Mouse (Mus musculus): Measurements from ENCODE around the gene Jmjd1c. TPM values are rescaled to one million over a fixed set of nuclear protein-coding genes. Genes with fewer than 3 reads are reported as not detected.
A peak's percentile ranks its signal among the peaks of the same experiment; 100 is the strongest.

Gene Jmjd1c
- polyA plus RNA-seq, 1 experiment from 2014 or later: 42.4 TPM

DNA sequence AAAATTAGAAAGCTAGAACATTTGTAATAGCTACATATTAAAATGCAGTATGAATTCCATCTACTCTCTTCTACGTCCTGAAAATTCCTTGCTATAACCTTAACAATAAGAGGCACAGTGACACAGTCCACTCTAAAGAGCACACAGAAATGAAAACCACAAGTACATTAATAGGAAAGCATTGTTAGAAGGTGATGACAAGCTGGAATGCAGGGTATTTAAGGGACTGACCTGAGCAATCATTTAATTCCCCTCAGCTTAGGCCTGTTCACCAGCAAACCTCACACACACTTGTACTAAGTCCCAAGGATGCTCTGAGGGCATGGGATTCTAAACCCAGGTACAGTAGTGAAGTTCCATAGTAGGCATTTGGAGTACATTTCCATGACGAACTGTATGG lies 186.6 kb downstream of the Jmjd1c start:
- Histone ChIP-seq H3K4me2 (ENCODE audit: low read length) (peak overlapping the region; percentile 52), H3K9me3 (ENCODE audit: control insufficient read depth, low read length) (no peaks in the 10 kb centered on the region), H3K27ac (replicated peaks in 1 of 2; ENCODE audit: control insufficient read depth in 1 of 2, insufficient read depth in 1 of 2, low read depth in 2 of 2, low read length in 2 of 2) (0 out of 4 replicates have a peak overlapping the region, but pooled peaks of 1 of the 2 experiments have one; percentile 70), H3K9ac (ENCODE audit: low read length) (no peak overlapping the region; the same call in 1 of the 2 replicates), H3K4me1 (ENCODE audit: control insufficient read depth in 2 of 2, insufficient read depth in 2 of 2, low read length in 2 of 2) (peaks cover 20 to 33% of the 10 kb centered on the region in 2 experiments), H3K27me3 (ENCODE audit: control insufficient read depth, insufficient read depth, low read length) (no peaks in the 10 kb centered on the region), H3K36me3 (ENCODE audit: control insufficient read depth, insufficient read depth, low read length) (no peaks in the 10 kb centered on the region), H3K4me3 (ENCODE audit: control insufficient read depth in 1 of 2, insufficient read depth in 1 of 2, low read depth in 1 of 2, low read length in 2 of 2) (no peak overlapping the region)
- ATAC-seq (ENCODE audit: insufficient number of reproducible peaks, insufficient read depth, low FRiP score, low read depth): no peak
- WGBS: 44% methylated on average over 2 of the region's 2 CpGs

GRCm38 (mm10) chr10:67283516-67283915 lies 187.6 kb downstream of the Jmjd1c start:
- Histone ChIP-seq H3K4me1 (ENCODE audit: control insufficient read depth in 2 of 2, insufficient read depth in 2 of 2, low read length in 2 of 2) (peaks cover 22 to 40% of the 10 kb centered on the region in 2 experiments), H3K36me3 (ENCODE audit: control insufficient read depth, insufficient read depth, low read length) (no peaks in the 10 kb centered on the region), H3K4me2 (ENCODE audit: low read length) (peak overlapping the region; percentile 92), H3K9me3 (ENCODE audit: control insufficient read depth, low read length) (no peaks in the 10 kb centered on the region), H3K27ac (replicated peaks in 1 of 2; ENCODE audit: control insufficient read depth in 1 of 2, insufficient read depth in 1 of 2, low read depth in 2 of 2, low read length in 2 of 2) (no peak overlapping the region), H3K4me3 (ENCODE audit: control insufficient read depth in 1 of 2, insufficient read depth in 1 of 2, low read depth in 1 of 2, low read length in 2 of 2) (peak overlapping the region in 1 of 2 experiments; percentile 92; a peak in 1 of 4 replicates), H3K27me3 (ENCODE audit: control insufficient read depth, insufficient read depth, low read length) (no peaks in the 10 kb centered on the region), H3K9ac (ENCODE audit: low read length) (peak overlapping the region; percentile 96)
- WGBS: 77% methylated on average over 9 of the region's 9 CpGs
- no peak for ATAC-seq (ENCODE audit: insufficient number of reproducible peaks, insufficient read depth, low FRiP score, low read depth)

DNA sequence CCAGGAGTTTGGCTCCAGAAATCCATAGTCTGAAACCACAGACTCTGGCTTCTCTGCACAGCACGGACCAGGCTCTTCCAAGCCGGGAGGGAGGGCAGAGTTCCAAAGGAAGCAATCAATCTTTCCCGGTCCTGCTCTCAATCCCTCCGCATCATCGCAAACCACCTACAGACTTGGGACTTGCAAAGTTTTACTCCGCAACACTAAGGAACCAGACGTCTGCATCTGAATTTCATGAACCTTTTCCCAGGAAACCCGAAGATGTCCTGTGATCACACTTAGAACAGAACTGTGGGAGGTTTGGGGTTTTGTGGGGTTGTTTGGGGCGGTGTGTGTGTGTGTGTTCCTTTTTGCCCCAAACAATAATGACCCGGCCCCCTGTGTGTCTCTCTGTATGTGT lies 188.4 kb downstream of the Jmjd1c start:
- no peaks in the 10 kb centered on the region for H3K9me3 ChIP-seq (ENCODE audit: control insufficient read depth, low read length)
- peak overlapping the region; percentile 90 to 92 for H3K4me3 ChIP-seq (ENCODE audit: control insufficient read depth in 1 of 2, insufficient read depth in 1 of 2, low read depth in 1 of 2, low read length in 2 of 2)
- peaks cover 22 to 40% of the 10 kb centered on the region in 2 experiments for H3K4me1 ChIP-seq (ENCODE audit: control insufficient read depth in 2 of 2, insufficient read depth in 2 of 2, low read length in 2 of 2)
- peak overlapping the region; percentile 96 for H3K9ac ChIP-seq (ENCODE audit: low read length)
- H3K27me3 ChIP-seq (ENCODE audit: control insufficient read depth, insufficient read depth, low read length): no peaks in the 10 kb centered on the region
- peak overlapping the region in 1 of 2 experiments; percentile 72; a peak in 2 of 4 replicates for H3K27ac ChIP-seq (replicated peaks in 1 of 2; ENCODE audit: control insufficient read depth in 1 of 2, insufficient read depth in 1 of 2, low read depth in 2 of 2, low read length in 2 of 2)
- WGBS: 3% methylated on average over 10 of the region's 10 CpGs
- peak overlapping the region; percentile 92 for H3K4me2 ChIP-seq (ENCODE audit: low read length)
- H3K36me3 ChIP-seq (ENCODE audit: control insufficient read depth, insufficient read depth, low read length): no peaks in the 10 kb centered on the region
- no peak for ATAC-seq (ENCODE audit: insufficient number of reproducible peaks, insufficient read depth, low FRiP score, low read depth)

DNA sequence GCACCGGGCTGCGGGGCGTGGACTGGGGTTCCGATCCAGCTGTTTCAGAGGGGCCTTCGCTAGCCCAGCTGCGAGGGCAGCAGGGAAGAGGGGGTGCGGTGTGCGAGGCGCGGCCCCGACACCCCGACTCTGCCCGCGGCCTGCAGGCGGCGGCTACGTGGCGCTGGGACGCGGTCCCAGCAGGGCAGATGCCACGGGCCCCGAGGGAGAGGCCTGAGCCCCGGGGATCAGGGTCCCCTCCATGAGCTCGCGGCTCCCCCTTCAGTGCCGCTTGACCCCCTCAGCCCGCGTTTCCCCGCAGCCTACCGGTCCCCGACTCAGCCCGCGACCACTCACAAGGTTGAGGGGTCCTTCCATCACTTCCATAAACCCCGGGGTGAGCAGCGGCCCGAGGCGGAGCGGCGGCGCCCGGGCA lies 188.8 kb downstream of the Jmjd1c start:
- ATAC-seq (ENCODE audit: insufficient number of reproducible peaks, insufficient read depth, low FRiP score, low read depth): peak; percentile 22; the same call in 1 of the 2 replicates
- Histone ChIP-seq H3K27ac (replicated peaks in 1 of 2; ENCODE audit: control insufficient read depth in 1 of 2, insufficient read depth in 1 of 2, low read depth in 2 of 2, low read length in 2 of 2) (peak overlapping the region; percentile 20 to 72), H3K4me2 (ENCODE audit: low read length) (peak overlapping the region; percentile 92), H3K36me3 (ENCODE audit: control insufficient read depth, insufficient read depth, low read length) (no peaks in the 10 kb centered on the region), H3K4me3 (ENCODE audit: control insufficient read depth in 1 of 2, insufficient read depth in 1 of 2, low read depth in 1 of 2, low read length in 2 of 2) (peak overlapping the region; percentile 90 to 92), H3K9ac (ENCODE audit: low read length) (peak overlapping the region; percentile 96), H3K9me3 (ENCODE audit: control insufficient read depth, low read length) (no peaks in the 10 kb centered on the region), H3K27me3 (ENCODE audit: control insufficient read depth, insufficient read depth, low read length) (no peaks in the 10 kb centered on the region), H3K4me1 (ENCODE audit: control insufficient read depth in 2 of 2, insufficient read depth in 2 of 2, low read length in 2 of 2) (peaks cover 22 to 40% of the 10 kb centered on the region in 2 experiments)
- WGBS: 0% methylated on average over 35 of the region's 41 CpGs

GRCm38 (mm10) chr10:67285176-67285814 lies 189.4 kb downstream of the Jmjd1c start, which contains the start of gene Nrbf2:
Nrbf2 (minus strand) TSS chr10:67285305.
- Histone ChIP-seq H3K4me3 (ENCODE audit: control insufficient read depth in 1 of 2, insufficient read depth in 1 of 2, low read depth in 1 of 2, low read length in 2 of 2) (peak within 1 kb of the TSS; percentile 90 to 92), H3K4me1 (ENCODE audit: control insufficient read depth in 2 of 2, insufficient read depth in 2 of 2, low read length in 2 of 2) (peaks cover 22 to 40% of the 10 kb centered on the region in 2 experiments), H3K9me3 (ENCODE audit: control insufficient read depth, low read length) (no peaks in the 10 kb centered on the region), H3K36me3 (ENCODE audit: control insufficient read depth, insufficient read depth, low read length) (no peaks in the 10 kb centered on the region), H3K4me2 (ENCODE audit: low read length) (peak within 1 kb of the TSS; percentile 92), H3K27me3 (ENCODE audit: control insufficient read depth, insufficient read depth, low read length) (no peaks in the 10 kb centered on the region), H3K9ac (ENCODE audit: low read length) (peak within 1 kb of the TSS; percentile 96), H3K27ac (replicated peaks in 1 of 2; ENCODE audit: control insufficient read depth in 1 of 2, insufficient read depth in 1 of 2, low read depth in 2 of 2, low read length in 2 of 2) (peak within 1 kb of the TSS; percentile 79)
- WGBS: 2% methylated on average over 47 of the region's 52 CpGs
- peak; percentile 84 for ATAC-seq (ENCODE audit: insufficient number of reproducible peaks, insufficient read depth, low FRiP score, low read depth)

GRCm38 (mm10) chr10:67287877-67288276 lies 192.0 kb downstream of the Jmjd1c start:
- no peak overlapping the region for H3K4me2 ChIP-seq (ENCODE audit: low read length)
- peaks cover 20 to 34% of the 10 kb centered on the region in 2 experiments for H3K4me1 ChIP-seq (ENCODE audit: control insufficient read depth in 2 of 2, insufficient read depth in 2 of 2, low read length in 2 of 2)
- peak; percentile 56; the same call in 1 of the 2 replicates for ATAC-seq (ENCODE audit: insufficient number of reproducible peaks, insufficient read depth, low FRiP score, low read depth)
- WGBS: 30% methylated on average over 3 of the region's 3 CpGs
- H3K36me3 ChIP-seq (ENCODE audit: control insufficient read depth, insufficient read depth, low read length): no peaks in the 10 kb centered on the region
- no peaks in the 10 kb centered on the region for H3K27me3 ChIP-seq (ENCODE audit: control insufficient read depth, insufficient read depth, low read length)
- no peak overlapping the region for H3K9ac ChIP-seq (ENCODE audit: low read length)
- H3K4me3 ChIP-seq (ENCODE audit: control insufficient read depth in 1 of 2, insufficient read depth in 1 of 2, low read depth in 1 of 2, low read length in 2 of 2): no peak overlapping the region
- H3K27ac ChIP-seq (replicated peaks in 1 of 2; ENCODE audit: control insufficient read depth in 1 of 2, insufficient read depth in 1 of 2, low read depth in 2 of 2, low read length in 2 of 2): peak overlapping the region; percentile 59 to 66; a peak in 3 of 4 replicates
- H3K9me3 ChIP-seq (ENCODE audit: control insufficient read depth, low read length): no peaks in the 10 kb centered on the region

DNA sequence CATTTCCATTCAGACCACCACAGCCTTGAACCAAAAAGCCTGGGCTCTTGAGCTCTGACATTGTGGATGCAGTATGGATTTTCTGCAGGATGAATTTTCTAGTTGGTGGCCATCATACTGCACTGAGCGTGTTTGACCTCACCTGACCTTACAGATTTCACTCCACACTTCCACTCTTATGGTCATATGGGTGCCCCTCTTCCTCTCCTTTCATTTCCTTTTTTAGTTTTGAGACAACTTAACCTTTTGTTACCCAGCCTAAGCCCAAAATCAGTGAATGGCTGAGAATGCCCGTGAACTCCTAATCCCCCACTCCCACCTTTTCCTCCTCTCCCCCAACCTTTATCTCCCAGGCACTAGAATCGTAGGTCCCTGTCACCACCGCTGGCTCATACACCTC lies 194.7 kb downstream of the Jmjd1c start:
- no peak overlapping the region for H3K27ac ChIP-seq (replicated peaks in 1 of 2; ENCODE audit: control insufficient read depth in 1 of 2, insufficient read depth in 1 of 2, low read depth in 2 of 2, low read length in 2 of 2)
- H3K4me3 ChIP-seq (ENCODE audit: control insufficient read depth in 1 of 2, insufficient read depth in 1 of 2, low read depth in 1 of 2, low read length in 2 of 2): no peak overlapping the region
- H3K36me3 ChIP-seq (ENCODE audit: control insufficient read depth, insufficient read depth, low read length): no peaks in the 10 kb centered on the region
- no peaks in the 10 kb centered on the region for H3K9me3 ChIP-seq (ENCODE audit: control insufficient read depth, low read length)
- no peaks in the 10 kb centered on the region for H3K27me3 ChIP-seq (ENCODE audit: control insufficient read depth, insufficient read depth, low read length)
- no peak overlapping the region for H3K4me2 ChIP-seq (ENCODE audit: low read length)
- ATAC-seq (ENCODE audit: insufficient number of reproducible peaks, insufficient read depth, low FRiP score, low read depth): no peak
- H3K9ac ChIP-seq (ENCODE audit: low read length): no peak overlapping the region
- WGBS: 46% methylated on average over 4 of the region's 4 CpGs
- H3K4me1 ChIP-seq (ENCODE audit: control insufficient read depth in 2 of 2, insufficient read depth in 2 of 2, low read length in 2 of 2): peaks cover 5 to 18% of the 10 kb centered on the region in 2 experiments

Measured in heart, embryonic 14.5 days (tissue).